Mouse (Mus musculus): Measurements from ENCODE around the gene Agbl1.

GRCm38 (mm10) chr7:76326091-76326490 is 96.4 kb downstream of the Agbl1 start:
- TF ChIP-seq CTCF (IDR thresholded peaks at IDR 0.05; ENCODE audit: low read depth, low read length) (no peak), POLR2A (IDR thresholded peaks at IDR 0.05; ENCODE audit: insufficient read depth, low read length) (no peak), EP300 (IDR thresholded peaks at IDR 0.05; ENCODE audit: insufficient read depth, low read depth, low read length) (no peak)
